Mouse (Mus musculus): ENCODE results near the gene Rho. TPM values are rescaled to one million over a fixed set of nuclear protein-coding genes. Genes with fewer than 3 reads are reported as not detected.

Rho gene
- total and polyA plus RNA-seq, 3 experiments: 0.11 TPM; not detected in 2

GRCm38 (mm10) chr6:115940603-115941002, 9.1 kb downstream of the Rho start:
- TF ChIP-seq RAD21 (IDR thresholded peaks at IDR 0.05; ENCODE audit: low read depth, low read length) (no peak), USF2 (IDR thresholded peaks at IDR 0.05; ENCODE audit: borderline replicate concordance in 1 of 2, insufficient read depth in 1 of 2, low read depth in 1 of 2, low read length in 2 of 2) (no peak), TAL1 (IDR thresholded peaks at IDR 0.05; ENCODE audit: low read length) (no peak), ZC3H11A (IDR thresholded peaks at IDR 0.05; ENCODE audit: low read depth, low read length) (no peak), NRF1 (IDR thresholded peaks at IDR 0.05; ENCODE audit: insufficient read depth, low read depth, low read length, poor library complexity, severe bottlenecking) (no peak), UBTF (IDR thresholded peaks at IDR 0.05; ENCODE audit: borderline replicate concordance, insufficient read depth, low read depth, low read length) (no peak), CHD1 (IDR thresholded peaks at IDR 0.05; ENCODE audit: low read depth, low read length) (no peak), RCOR1 (IDR thresholded peaks at IDR 0.05; ENCODE audit: low read depth, low read length) (no peak), E2F4 (IDR thresholded peaks at IDR 0.05; ENCODE audit: borderline replicate concordance, low read depth, low read length) (no peak), NELFE (IDR thresholded peaks at IDR 0.05; ENCODE audit: low read depth, low read length) (no peak), MAFK (IDR thresholded peaks at IDR 0.05; ENCODE audit: borderline replicate concordance, low read depth, low read length) (no peak)
- Histone ChIP-seq H3K4me1 (ENCODE audit: control insufficient read depth in 1 of 2, insufficient read depth in 2 of 2, low read length in 2 of 2) (peaks cover 3 to 23% of the 10 kb centered on the region in 2 experiments), H3K9ac (ENCODE audit: control insufficient read depth, low read depth, low read length, poor library complexity, severe bottlenecking) (no peak overlapping the region), H3K36me3 (ENCODE audit: control insufficient read depth in 1 of 2, insufficient read depth in 2 of 2, low read length in 2 of 2) (peaks cover 0 to 13% of the 10 kb centered on the region in 2 experiments; a peak in 2 of 4 replicates), H3K79me2 (ENCODE audit: control insufficient read depth, insufficient read depth, low read length, poor library complexity) (no peaks in the 10 kb centered on the region), H3K27ac (ENCODE audit: control insufficient read depth, low read depth, low read length) (no peak overlapping the region), H3K27me3 (ENCODE audit: control insufficient read depth in 1 of 2, insufficient read depth in 2 of 2, low read length in 2 of 2) (no peaks in the 10 kb centered on the region), H3K9me3 (replicated peaks; ENCODE audit: insufficient read depth, low read length) (no peaks in the 10 kb centered on the region), H3K4me3 (ENCODE audit: control insufficient read depth in 1 of 2, insufficient read depth in 1 of 2, low read depth in 2 of 2, low read length in 2 of 2) (no peak overlapping the region)
- no peak for DNase-seq (ENCODE audit: low read depth, low spot score)

DNA sequence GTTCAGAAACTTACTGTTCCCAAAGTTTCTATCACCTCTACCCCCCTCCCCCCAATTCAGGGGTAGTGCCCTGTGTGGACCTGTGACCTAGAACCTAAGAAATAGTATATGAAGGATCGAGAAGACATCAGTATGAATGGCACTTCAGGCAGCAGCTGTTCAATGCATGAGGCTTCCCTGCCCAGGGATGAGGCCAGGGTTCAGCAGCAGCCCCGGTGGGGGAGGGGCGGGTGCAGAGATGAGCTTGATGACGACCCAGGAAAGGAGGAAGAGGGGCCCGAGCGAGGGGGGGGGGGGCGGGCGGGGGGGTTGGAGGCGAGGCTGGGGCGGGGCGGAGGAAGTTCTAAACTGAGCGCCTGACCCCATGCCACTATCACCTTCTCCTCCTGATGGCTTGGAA, 9.6 kb downstream of the Rho start:
- no peaks in the 10 kb centered on the region for H3K9me3 ChIP-seq (replicated peaks; ENCODE audit: insufficient read depth, low read length)
- peak; percentile 56 for DNase-seq (ENCODE audit: low read depth, low spot score)

More for the DNA sequence above, 9.6 kb downstream of the Rho start:
- H3K36me3 ChIP-seq (ENCODE audit: control insufficient read depth in 1 of 2, insufficient read depth in 2 of 2, low read length in 2 of 2): peaks cover 0 to 18% of the 10 kb centered on the region in 2 experiments; a peak in 2 of 4 replicates
- peaks cover 8 to 28% of the 10 kb centered on the region in 2 experiments for H3K4me1 ChIP-seq (ENCODE audit: control insufficient read depth in 1 of 2, insufficient read depth in 2 of 2, low read length in 2 of 2)
- no peak overlapping the region for H3K9ac ChIP-seq (ENCODE audit: control insufficient read depth, low read depth, low read length, poor library complexity, severe bottlenecking)
- no peak overlapping the region for H3K27ac ChIP-seq (ENCODE audit: control insufficient read depth, low read depth, low read length)
- no peaks in the 10 kb centered on the region for H3K27me3 ChIP-seq (ENCODE audit: control insufficient read depth in 1 of 2, insufficient read depth in 2 of 2, low read length in 2 of 2)
- TF ChIP-seq MEF2A (IDR thresholded peaks at IDR 0.05; ENCODE audit: extremely low read depth, insufficient replicate concordance, low read depth, low read length, poor library complexity, severe bottlenecking) (no peak), MAFK (IDR thresholded peaks at IDR 0.05; ENCODE audit: borderline replicate concordance, low read depth, low read length) (no peak), ZMIZ1 (IDR thresholded peaks at IDR 0.05; ENCODE audit: low read depth, low read length) (no peak), RAD21 (IDR thresholded peaks at IDR 0.05; ENCODE audit: low read depth, low read length) (no peak), JUND (IDR thresholded peaks at IDR 0.05; ENCODE audit: low read depth, low read length) (no peak), CTCF (IDR thresholded peaks at IDR 0.05 in 2 of 3, conservative IDR thresholded peaks at IDR 0.05 in 1 of 3; ENCODE audit: control insufficient read depth in 1 of 3, insufficient read depth in 1 of 3, low read depth in 2 of 3, low read length in 3 of 3, poor library complexity in 1 of 3, severe bottlenecking in 1 of 3) (no peak), MAZ (IDR thresholded peaks at IDR 0.05; ENCODE audit: low read depth, low read length) (no peak), GATA1 (IDR thresholded peaks at IDR 0.05; ENCODE audit: low read depth, low read length) (no peak), TBP (IDR thresholded peaks at IDR 0.05; ENCODE audit: low read depth, low read length) (no peak), HCFC1 (IDR thresholded peaks at IDR 0.05; ENCODE audit: low read depth, low read length) (no peak), POLR2AphosphoS5 (IDR thresholded peaks at IDR 0.05; ENCODE audit: borderline replicate concordance, low read depth, low read length) (no peak)
- H3K79me2 ChIP-seq (ENCODE audit: control insufficient read depth, insufficient read depth, low read length, poor library complexity): no peaks in the 10 kb centered on the region
- peak overlapping the region in 1 of 2 experiments; percentile 25; a peak in 1 of 4 replicates for H3K4me3 ChIP-seq (ENCODE audit: control insufficient read depth in 1 of 2, insufficient read depth in 1 of 2, low read depth in 2 of 2, low read length in 2 of 2)
